24 mouse cellular contexts compared by ENCODE assay signal in the genomic region with DNA sequence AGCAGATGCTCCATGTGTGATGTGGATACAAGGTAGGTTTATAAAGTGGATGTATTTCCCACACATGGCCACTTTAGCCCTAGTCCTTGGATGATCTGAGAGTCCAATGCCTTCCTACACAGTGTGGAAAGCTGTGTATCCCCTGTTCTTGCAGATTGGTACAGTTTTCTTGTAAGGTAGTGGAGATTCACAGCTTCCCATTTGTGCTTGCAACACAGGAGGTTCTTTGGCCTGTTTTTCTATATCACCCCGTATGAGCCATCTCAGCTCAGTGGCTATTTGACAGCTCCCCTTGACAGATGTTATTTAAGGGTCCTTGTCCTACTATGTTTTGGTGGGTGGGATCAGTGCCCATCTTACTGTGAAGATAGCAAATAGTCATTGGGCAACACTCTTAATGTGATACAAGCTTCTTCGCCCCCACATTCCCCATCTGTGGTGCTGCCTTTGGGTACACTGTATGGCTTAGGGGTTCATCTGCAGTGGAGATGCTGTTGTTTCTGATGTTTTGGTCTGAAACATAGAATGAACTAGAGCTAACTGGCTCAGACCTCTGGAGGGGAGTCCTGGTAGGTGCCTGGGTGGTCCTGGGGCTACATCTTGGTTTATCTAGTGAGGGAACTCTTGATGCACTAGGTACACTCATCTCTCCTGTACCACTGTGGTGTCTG. TPM values are rescaled to one million over a fixed set of nuclear protein-coding genes. Genes with fewer than 3 reads are reported as not detected.
"Had no signal": no experiment of that assay in that cellular context is flagged by ENCODE, and none has a peak within 500 bp of the region (broad histone marks: within the 10 kb centered on the region; RNA-seq: fewer than 3 reads in every experiment).

No protein-coding gene starts in this region.

- DNase-seq: lung, adult 18-20 months; lung, embryonic 14.5 days; lung, postnatal 10 days; lung, postnatal 4 days; midbrain, embryonic 14.5 days; retina, postnatal 1 day; right cerebral cortex, adult 18-20 months; right cerebral cortex, postnatal 25 days; right cerebral cortex, postnatal 4 days; spleen, adult 18-20 months; thymus, adult 18-20 months; thymus, postnatal 36 days had no signal

- H3K27ac ChIP-seq: midbrain, embryonic 10.5 days; midbrain, embryonic 12.5 days; neural tube, embryonic 13.5 days; neural tube, embryonic 15.5 days had no signal

- H3K36me3 ChIP-seq: midbrain, embryonic 10.5 days; midbrain, embryonic 12.5 days; neural tube, embryonic 13.5 days; neural tube, embryonic 15.5 days had no signal

- H3K27me3 ChIP-seq: midbrain, embryonic 12.5 days; neural tube, embryonic 13.5 days; neural tube, embryonic 15.5 days had no signal

- H3K4me1 ChIP-seq: midbrain, embryonic 10.5 days; midbrain, embryonic 12.5 days; neural tube, embryonic 13.5 days; neural tube, embryonic 15.5 days had no signal

- H3K4me3 ChIP-seq: midbrain, embryonic 10.5 days; midbrain, embryonic 12.5 days; myocyte; neural tube, embryonic 13.5 days; neural tube, embryonic 15.5 days had no signal

RNA-seq across cellular contexts. Expression of a gene that starts 5.7 kb away (rescaled TPM):
- polyA plus RNA-seq: liver, embryonic 16.5 days; lung, embryonic 14.5 days; lung, embryonic 16.5 days; midbrain, embryonic 10.5 days; midbrain, embryonic 12.5 days; midbrain, embryonic 14.5 days; midbrain, embryonic 16.5 days; myocyte; neural tube, embryonic 11.5 days; neural tube, embryonic 13.5 days; neural tube, embryonic 15.5 days; small intestine, adult 2 months; stomach, embryonic 14.5 days; stomach, embryonic 16.5 days had no signal
